Mouse (Mus musculus) midbrain, embryonic 12.5 days (tissue): Measurements from ENCODE around the gene 1700012B07Rik. TPM values are rescaled to one million over a fixed set of nuclear protein-coding genes. Genes with fewer than 3 reads are reported as not detected.

Source experiments
- ATAC-seq: fragments of 200-750 bp; cut with Nextera tagmentation; 2 replicates; pipeline ENCODE4 v1.8.0; 2017; ENCODE audit warnings: low read depth, moderate TSS enrichment, moderate library complexity; ENCODE audit not compliant: low FRiP score
- H3K27ac ChIP-seq: fragments of 300-500 bp; sonication (generic); replicated peaks from 2 replicates; pipeline ENCODE4 v1.5.1; 2016; ENCODE audit warnings: mild to moderate bottlenecking
- H3K27me3 ChIP-seq: fragments of 300-500 bp; sonication (generic); 2 replicates; pipeline ENCODE4 v1.6.1; 2016; ENCODE audit warnings: mild to moderate bottlenecking
- H3K36me3 ChIP-seq: fragments of 300-500 bp; sonication (generic); 2 replicates; pipeline ENCODE4 v1.6.1; 2016
- H3K4me1 ChIP-seq: fragments of 300-500 bp; sonication (generic); 2 replicates; pipeline ENCODE4 v1.6.1; 2016
- H3K4me2 ChIP-seq: fragments of 300-500 bp; sonication (generic); replicated peaks from 2 replicates; pipeline ENCODE4 v1.6.1; 2016; ENCODE audit warnings: mild to moderate bottlenecking, moderate library complexity
- H3K4me3 ChIP-seq: fragments of 300-500 bp; sonication (generic); 2 replicates; pipeline ENCODE4 v1.5.1; 2016; ENCODE audit warnings: mild to moderate bottlenecking
- H3K9ac ChIP-seq: fragments of 300-500 bp; sonication (generic); replicated peaks from 2 replicates; pipeline ENCODE4 v1.6.1; 2016; ENCODE audit warnings: mild to moderate bottlenecking, moderate library complexity
- H3K9me3 ChIP-seq: fragments of 300-500 bp; sonication (generic); 2 replicates; pipeline ENCODE4 v1.6.1; 2016; ENCODE audit warnings: mild to moderate bottlenecking
- WGBS: fragments of 180-500 bp; shearing (Covaris S2); methylation state at CpG from one replicate; pipeline ENCODE4 v1.1.7; 2016; 5-methylcytosine and 5-hydroxymethylcytosine counted together
- polyA plus RNA-seq: library from polyadenylated mRNA; unstranded; fragments of >200 nt; fragmentation: Nextera tagmentation; extraction: Ambion mirVana; gene quantifications from 2 replicates; pipeline ENCODE4 v1.2.1, GENCODE M21; 2016

Gene 1700012B07Rik
- polyA plus RNA-seq, 1 experiment from 2014 or later: not detected

GRCm38 (mm10) chr11:109865526-109865925 is 37.7 kb upstream of the 1700012B07Rik start:
- Histone ChIP-seq H3K27ac (no peak overlapping the region), H3K9ac (no peak overlapping the region), H3K36me3 (no peaks in the 10 kb centered on the region), H3K4me2 (no peak overlapping the region), H3K9me3 (no peaks in the 10 kb centered on the region), H3K4me1 (no peaks in the 10 kb centered on the region), H3K27me3 (no peaks in the 10 kb centered on the region), H3K4me3 (no peak overlapping the region)
- ATAC-seq: no peak
- 86% methylated on average over 8 of the region's 8 CpGs for WGBS

DNA sequence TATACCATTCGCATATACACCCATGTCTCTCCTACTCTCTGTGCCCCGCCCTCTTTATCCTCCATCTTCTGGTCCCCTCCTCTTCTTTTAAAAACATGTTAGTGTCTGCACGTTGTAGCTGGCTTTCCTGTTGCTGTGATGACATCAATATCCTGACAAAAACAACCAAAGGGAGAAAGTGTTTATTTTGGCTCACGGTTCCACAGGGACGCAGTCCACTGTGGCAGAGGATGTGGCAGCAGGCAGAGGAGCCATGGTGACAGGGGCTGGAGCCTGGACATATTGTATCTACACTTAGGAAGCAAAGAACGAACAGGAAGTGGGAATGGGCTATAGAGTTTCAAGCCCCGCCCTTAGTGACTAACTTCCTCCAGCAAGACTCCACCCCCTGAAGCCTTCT is 36.1 kb upstream of the 1700012B07Rik start:
- Histone ChIP-seq H3K9ac (no peak overlapping the region), H3K4me3 (no peak overlapping the region), H3K4me2 (no peak overlapping the region), H3K9me3 (no peaks in the 10 kb centered on the region), H3K4me1 (no peaks in the 10 kb centered on the region), H3K36me3 (no peaks in the 10 kb centered on the region), H3K27me3 (no peaks in the 10 kb centered on the region), H3K27ac (no peak overlapping the region)
- 89% methylated on average over 7 of the region's 7 CpGs for WGBS
- no peak for ATAC-seq

- no peaks in the 10 kb centered on the region for H3K4me1 ChIP-seq
- H3K9ac ChIP-seq: no peak overlapping the region
- WGBS: 71% methylated on average over 9 of the region's 9 CpGs
- H3K4me2 ChIP-seq: no peak overlapping the region
- peak; percentile 34; the same call in 1 of the 2 replicates for ATAC-seq
- no peaks in the 10 kb centered on the region for H3K9me3 ChIP-seq
- H3K36me3 ChIP-seq: no peaks in the 10 kb centered on the region
- no peak overlapping the region for H3K4me3 ChIP-seq
- H3K27ac ChIP-seq: no peak overlapping the region
- H3K27me3 ChIP-seq: no peaks in the 10 kb centered on the region
Measured at GRCm38 (mm10) chr11:109863194-109863746, 35.4 kb upstream of the 1700012B07Rik start.

GRCm38 (mm10) chr11:109860508-109860907 is 32.7 kb upstream of the 1700012B07Rik start:
- peak overlapping the region; percentile 36 for H3K4me2 ChIP-seq
- H3K27me3 ChIP-seq: no peaks in the 10 kb centered on the region
- 0 out of 2 replicates have a peak, but pooled peaks have one; percentile 27 for ATAC-seq
- no peaks in the 10 kb centered on the region for H3K4me1 ChIP-seq
- H3K9me3 ChIP-seq: no peaks in the 10 kb centered on the region
- no peaks in the 10 kb centered on the region for H3K36me3 ChIP-seq
- no peak overlapping the region for H3K27ac ChIP-seq
- no peak overlapping the region for H3K9ac ChIP-seq
- 11% methylated on average over 10 of the region's 10 CpGs for WGBS
- no peak overlapping the region for H3K4me3 ChIP-seq

DNA sequence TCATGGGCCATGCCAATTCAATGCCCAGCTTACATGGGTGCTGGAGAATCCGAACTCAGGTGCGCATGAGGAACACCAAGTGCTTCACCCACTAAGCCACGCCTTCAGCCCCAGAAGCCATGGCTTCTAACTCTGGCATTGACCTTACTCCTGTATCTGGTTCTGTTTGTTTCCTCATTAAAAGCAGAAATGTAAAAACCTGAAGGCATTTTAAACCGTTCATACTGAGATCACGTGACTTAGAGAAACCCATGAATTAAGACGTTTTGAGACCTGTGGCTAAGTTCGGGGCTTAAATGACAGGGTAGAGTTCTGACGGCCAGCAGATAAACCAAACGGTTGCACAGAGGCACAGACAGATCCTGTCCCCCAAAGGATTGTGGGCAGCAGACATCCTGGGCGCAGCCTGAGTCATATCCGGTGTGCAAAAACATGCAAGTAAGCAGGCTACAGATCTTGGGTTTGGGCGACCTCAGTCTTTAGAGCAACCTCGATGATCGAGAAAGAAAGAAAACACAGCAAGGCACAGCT is 32.2 kb upstream of the 1700012B07Rik start:
- Histone ChIP-seq H3K36me3 (no peaks in the 10 kb centered on the region), H3K27ac (no peak overlapping the region), H3K4me2 (peak overlapping the region; percentile 36), H3K4me1 (no peaks in the 10 kb centered on the region), H3K4me3 (no peak overlapping the region), H3K27me3 (no peaks in the 10 kb centered on the region), H3K9me3 (no peaks in the 10 kb centered on the region), H3K9ac (no peak overlapping the region)
- no peak for ATAC-seq
- 73% methylated on average over 14 of the region's 14 CpGs for WGBS

- Histone ChIP-seq H3K27me3 (no peaks in the 10 kb centered on the region), H3K4me2 (no peak overlapping the region), H3K27ac (no peak overlapping the region), H3K4me3 (no peak overlapping the region), H3K9ac (no peak overlapping the region), H3K36me3 (no peaks in the 10 kb centered on the region), H3K4me1 (no peaks in the 10 kb centered on the region), H3K9me3 (no peaks in the 10 kb centered on the region)
- no peak for ATAC-seq
- 87% methylated on average over 4 of the region's 4 CpGs for WGBS
Measured at GRCm38 (mm10) chr11:109859441-109859840, 31.6 kb upstream of the 1700012B07Rik start.

- no peak overlapping the region for H3K27ac ChIP-seq
- no peak overlapping the region for H3K4me3 ChIP-seq
- H3K9me3 ChIP-seq: no peaks in the 10 kb centered on the region
- H3K4me2 ChIP-seq: no peak overlapping the region
- H3K27me3 ChIP-seq: no peaks in the 10 kb centered on the region
- H3K9ac ChIP-seq: no peak overlapping the region
- WGBS: 94% methylated on average over 10 of the region's 10 CpGs
- 0 out of 2 replicates have a peak, but pooled peaks cover 7% of the 10 kb centered on the region for H3K4me1 ChIP-seq
- ATAC-seq: no peak
- H3K36me3 ChIP-seq: no peaks in the 10 kb centered on the region
Measured at GRCm38 (mm10) chr11:109857086-109857485, 29.2 kb upstream of the 1700012B07Rik start.

DNA sequence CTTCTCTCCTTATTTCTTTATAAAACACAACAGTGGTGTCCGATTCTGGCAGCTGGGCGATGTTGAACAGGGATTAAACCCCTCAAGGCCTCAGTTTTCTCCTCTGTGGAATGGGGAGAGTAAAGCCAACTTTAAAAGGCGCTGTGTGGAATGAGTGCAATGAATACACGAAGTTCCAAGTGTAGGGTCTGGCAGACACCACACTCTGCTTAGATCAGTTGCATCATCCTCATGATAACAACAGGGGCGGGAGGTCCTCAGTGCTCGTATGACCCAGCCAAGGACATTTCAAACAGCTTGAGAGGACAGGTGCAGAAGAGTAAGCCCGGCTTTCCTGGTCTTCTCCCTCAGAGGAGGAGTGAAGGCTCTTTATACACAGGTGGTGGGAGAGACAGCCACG is 26.2 kb upstream of the 1700012B07Rik start:
- Histone ChIP-seq H3K36me3 (no peaks in the 10 kb centered on the region), H3K9me3 (no peaks in the 10 kb centered on the region), H3K4me3 (no peak overlapping the region), H3K27me3 (no peaks in the 10 kb centered on the region), H3K4me2 (no peak overlapping the region), H3K4me1 (0 out of 2 replicates have a peak, but pooled peaks cover 7% of the 10 kb centered on the region), H3K27ac (no peak overlapping the region), H3K9ac (no peak overlapping the region)
- ATAC-seq: no peak
- 83% methylated on average over 8 of the region's 8 CpGs for WGBS

DNA sequence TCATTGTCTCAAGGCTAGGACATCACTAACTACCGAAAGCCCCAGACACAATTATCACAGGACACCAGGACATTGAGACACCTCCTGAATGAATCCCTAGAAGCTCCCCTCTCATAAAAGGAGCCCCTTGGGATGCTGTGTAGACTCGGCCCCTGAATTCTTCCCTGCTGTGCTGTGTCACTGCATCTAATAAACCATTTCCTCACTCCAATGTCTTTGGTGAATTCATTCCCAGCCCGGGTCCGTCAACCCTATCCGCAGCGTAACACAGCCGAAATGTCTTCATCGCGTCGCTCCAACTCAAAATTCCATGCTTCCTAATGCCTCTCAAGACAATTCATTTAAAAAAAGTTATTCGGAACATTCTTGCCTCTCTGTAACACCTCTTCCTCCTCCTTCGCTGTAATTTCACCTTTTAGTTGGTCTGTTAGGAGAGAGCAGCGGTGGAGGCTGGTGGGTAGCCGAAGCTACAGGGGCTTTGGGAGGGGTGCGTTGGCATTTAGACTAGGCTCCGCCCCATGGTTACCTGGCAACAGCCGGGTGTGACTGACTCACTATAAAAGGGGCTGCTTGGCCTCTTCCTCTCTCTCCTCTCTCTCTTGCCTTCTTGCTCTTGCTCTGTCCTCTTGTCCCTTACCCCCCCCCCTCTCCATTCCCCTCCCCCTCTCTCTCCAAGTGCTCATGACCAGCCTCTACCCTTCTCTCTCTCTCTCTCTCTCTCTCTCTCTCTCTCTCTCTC is 25.6 kb upstream of the 1700012B07Rik start:
- Histone ChIP-seq H3K4me3 (no peak overlapping the region), H3K4me2 (peak overlapping the region; percentile 8; the same call in 1 of the 2 replicates), H3K9me3 (no peaks in the 10 kb centered on the region), H3K4me1 (0 out of 2 replicates have a peak, but pooled peaks cover 7% of the 10 kb centered on the region), H3K27ac (no peak overlapping the region), H3K9ac (no peak overlapping the region), H3K36me3 (no peaks in the 10 kb centered on the region), H3K27me3 (no peaks in the 10 kb centered on the region)
- ATAC-seq: peak; percentile 76
- WGBS: 55% methylated on average over 17 of the region's 17 CpGs

DNA sequence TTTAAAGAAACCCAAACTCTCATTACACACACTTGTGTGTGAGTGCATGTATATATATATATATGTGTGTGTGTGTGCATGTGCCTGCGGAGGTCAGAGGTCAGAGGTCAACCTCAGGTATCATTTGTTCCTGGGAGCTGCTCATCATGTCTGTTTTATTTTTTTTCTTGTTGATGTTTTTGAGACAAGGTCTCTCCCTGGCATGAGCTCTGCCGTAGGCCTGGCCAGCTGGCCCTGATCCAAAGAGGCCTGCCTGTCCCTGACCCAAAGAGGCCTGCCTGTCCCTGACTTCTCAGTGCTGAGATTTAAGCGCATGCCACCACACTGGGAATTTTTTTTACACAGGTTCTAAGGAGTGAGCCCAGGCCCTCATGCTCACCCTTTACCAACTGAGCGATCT is 24.1 kb upstream of the 1700012B07Rik start:
- H3K27me3 ChIP-seq: no peaks in the 10 kb centered on the region
- no peaks in the 10 kb centered on the region for H3K9me3 ChIP-seq
- 0 out of 2 replicates have a peak, but pooled peaks cover 7% of the 10 kb centered on the region for H3K4me1 ChIP-seq
- 88% methylated on average over 4 of the region's 4 CpGs for WGBS
- H3K36me3 ChIP-seq: no peaks in the 10 kb centered on the region
- no peak overlapping the region for H3K4me3 ChIP-seq
- no peak overlapping the region for H3K27ac ChIP-seq
- no peak overlapping the region for H3K9ac ChIP-seq
- ATAC-seq: no peak
- H3K4me2 ChIP-seq: no peak overlapping the region

DNA sequence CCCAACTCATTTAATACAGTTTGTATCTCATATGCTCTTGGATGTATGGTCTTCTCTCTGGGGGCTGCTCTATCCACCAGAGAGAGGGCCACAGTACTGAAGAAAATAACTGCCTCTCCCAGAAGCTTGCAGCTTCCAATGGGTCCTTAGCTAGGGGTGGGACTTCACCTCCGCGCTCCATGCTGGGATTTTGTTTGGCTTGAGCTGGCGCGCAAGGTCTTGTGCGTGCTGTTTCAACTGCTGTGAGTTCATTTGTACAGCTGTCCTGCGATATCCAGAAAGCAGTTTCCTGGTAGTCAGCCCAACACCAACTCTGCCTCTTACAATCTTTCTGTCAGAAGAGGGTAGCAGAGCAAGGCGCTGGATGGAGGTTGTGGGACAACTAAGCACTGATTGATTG is 18.5 kb upstream of the 1700012B07Rik start:
- Histone ChIP-seq H3K4me1 (no peaks in the 10 kb centered on the region), H3K9me3 (no peaks in the 10 kb centered on the region), H3K36me3 (no peaks in the 10 kb centered on the region), H3K9ac (no peak overlapping the region), H3K4me3 (no peak overlapping the region), H3K27me3 (no peaks in the 10 kb centered on the region), H3K27ac (no peak overlapping the region), H3K4me2 (no peak overlapping the region)
- WGBS: 72% methylated on average over 7 of the region's 7 CpGs
- no peak for ATAC-seq

DNA sequence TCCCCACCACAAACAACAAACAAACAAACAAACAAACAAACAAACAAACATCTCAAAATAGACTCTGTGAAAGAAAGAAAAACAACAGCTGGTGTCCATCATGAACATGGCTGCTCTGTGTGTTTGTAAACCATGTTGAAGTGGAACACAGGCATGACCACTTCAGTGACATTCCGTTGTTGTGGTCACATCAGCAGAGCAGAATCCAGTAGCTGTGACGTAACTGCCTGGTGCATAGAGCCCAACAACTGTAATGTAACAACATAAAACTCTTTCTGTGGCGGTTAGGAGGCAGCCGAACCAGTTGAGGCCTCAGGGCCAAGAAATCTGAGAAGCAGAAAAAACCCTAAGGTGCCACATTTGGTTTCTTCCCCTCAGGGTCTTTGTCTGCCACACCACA is 17.8 kb upstream of the 1700012B07Rik start:
- H3K27ac ChIP-seq: no peak overlapping the region
- ATAC-seq: no peak
- no peak overlapping the region for H3K4me2 ChIP-seq
- H3K27me3 ChIP-seq: no peaks in the 10 kb centered on the region
- H3K9ac ChIP-seq: no peak overlapping the region
- 72% methylated on average over 4 of the region's 4 CpGs for WGBS
- no peaks in the 10 kb centered on the region for H3K9me3 ChIP-seq
- no peaks in the 10 kb centered on the region for H3K4me1 ChIP-seq
- H3K4me3 ChIP-seq: no peak overlapping the region
- no peaks in the 10 kb centered on the region for H3K36me3 ChIP-seq
